Mouse (Mus musculus) frontal cortex, postnatal 10 days (tissue): ENCODE data around the gene Ezr.
A peak's percentile ranks its signal among the peaks of the same experiment; 100 is the strongest.

ENCODE experiments used
- DNase-seq, 2 experiments: peaks; one replicate each; pipeline ENCODE4 v3.0.0; 2022; ENCODE audit warnings: low spot score in 2 of 2, mixed read lengths in 1 of 2

Gene Ezr

DNA sequence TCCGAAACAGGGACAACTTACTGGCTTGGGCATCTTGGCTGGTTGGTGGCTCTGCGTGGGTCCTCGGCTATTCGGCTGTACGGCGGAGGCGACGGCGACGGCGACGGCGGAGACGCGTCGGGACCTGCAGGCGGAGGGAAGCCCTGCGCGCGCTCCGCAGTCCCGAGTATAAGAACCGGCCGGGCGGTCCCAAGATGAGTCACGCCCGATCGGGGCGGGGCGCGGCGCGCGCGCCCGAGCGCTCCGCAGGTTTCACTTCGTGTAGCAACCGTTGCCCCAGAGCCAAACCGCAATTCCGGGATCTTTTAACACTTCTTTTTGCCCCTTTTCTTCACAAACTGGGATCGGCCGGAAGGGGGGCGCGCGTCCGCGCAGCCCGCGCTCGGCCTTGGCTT is at the start of gene Ezr:
TSS of gene Ezr (minus strand) at position 174 of the 395 bp plus-strand sequence.
- peak; percentile 53 to 72 for DNase-seq

DNA sequence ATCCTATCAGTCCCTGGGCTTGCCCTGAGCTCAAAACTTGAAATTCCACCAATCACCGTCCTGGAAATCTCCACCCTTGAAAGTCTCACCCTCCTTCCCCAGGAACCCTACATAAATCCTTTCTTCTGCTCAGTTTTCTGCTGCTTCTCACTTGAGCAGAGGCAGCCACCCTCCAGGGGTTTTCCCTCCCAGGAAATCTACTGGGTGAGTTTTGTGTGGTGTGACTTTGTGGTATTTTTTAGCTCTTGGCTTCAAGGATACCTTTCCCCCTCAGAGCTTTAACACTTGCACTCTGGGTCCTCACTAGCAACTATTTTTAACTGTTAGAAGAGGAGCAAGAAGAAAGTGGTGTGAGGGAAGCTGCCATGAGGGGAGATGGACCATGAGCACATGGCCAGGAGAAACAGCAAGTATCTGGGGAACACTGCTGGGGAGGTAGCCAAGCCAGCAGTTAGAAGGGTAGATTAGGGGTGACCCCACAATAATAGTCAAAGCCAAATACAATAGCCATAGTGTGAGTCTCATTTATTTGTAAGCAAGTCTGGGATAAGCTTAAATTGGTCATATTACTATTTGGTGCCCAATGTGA is 47.5 kb upstream of the Ezr start:
- DNase-seq: no peak

DNA sequence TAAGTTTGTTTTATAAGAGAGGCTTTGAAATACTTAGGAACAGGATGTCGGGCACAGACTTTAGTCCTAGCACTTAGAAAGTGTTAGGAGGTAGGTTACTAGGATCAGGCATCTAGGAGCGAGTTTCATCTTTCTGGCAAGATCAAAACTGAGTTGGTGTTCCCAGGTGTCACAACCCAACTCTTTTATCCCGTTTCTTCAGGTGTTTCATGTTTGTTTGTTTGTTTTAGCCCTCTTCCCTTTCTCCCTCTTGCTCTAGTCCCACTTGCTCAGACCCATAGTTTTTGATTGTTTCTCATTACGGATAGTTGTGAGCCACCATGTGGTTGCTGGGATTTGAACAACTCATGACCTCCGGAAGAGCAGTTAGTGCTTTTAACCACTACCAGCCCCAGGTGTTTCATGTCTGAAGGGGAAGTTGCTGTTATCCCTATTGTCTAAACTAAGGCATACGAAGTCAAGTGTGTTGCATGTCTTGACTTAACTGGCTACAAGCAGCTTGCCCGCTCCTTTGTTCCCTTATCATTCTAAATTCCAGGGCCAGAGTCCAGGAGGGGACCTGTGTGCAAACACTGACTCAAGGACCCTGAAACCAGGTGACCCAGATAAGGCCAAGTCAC is 46.1 kb upstream of the Ezr start:
- no peak for DNase-seq

GRCm38 (mm10) chr17:6827740-6828461 is 45.3 kb upstream of the Ezr start:
- DNase-seq: peak; percentile 83 to 89

- peak in 1 of 2 experiments; percentile 46 for DNase-seq
Measured at GRCm38 (mm10) chr17:6827159-6827733, 44.7 kb upstream of the Ezr start.

DNA sequence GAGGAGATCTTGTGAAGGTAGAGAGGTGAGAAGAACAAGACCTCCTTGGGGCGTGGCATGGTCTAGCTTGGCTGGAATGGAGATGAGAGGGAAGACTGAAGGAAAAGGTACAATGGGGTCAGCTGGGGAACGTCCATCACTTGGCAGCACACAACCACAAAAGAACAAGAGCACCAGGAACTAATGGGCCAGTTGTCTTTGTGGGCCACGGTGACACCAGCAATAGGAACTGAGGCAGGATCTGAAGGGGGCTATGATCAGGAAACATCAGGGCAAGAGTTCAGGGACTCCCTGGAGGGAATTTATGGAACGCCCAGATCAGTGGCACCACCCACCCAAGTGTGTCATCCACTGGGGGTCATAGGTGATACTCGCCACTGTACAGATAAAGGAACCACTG is 34.2 kb upstream of the Ezr start:
- DNase-seq: no peak

DNA sequence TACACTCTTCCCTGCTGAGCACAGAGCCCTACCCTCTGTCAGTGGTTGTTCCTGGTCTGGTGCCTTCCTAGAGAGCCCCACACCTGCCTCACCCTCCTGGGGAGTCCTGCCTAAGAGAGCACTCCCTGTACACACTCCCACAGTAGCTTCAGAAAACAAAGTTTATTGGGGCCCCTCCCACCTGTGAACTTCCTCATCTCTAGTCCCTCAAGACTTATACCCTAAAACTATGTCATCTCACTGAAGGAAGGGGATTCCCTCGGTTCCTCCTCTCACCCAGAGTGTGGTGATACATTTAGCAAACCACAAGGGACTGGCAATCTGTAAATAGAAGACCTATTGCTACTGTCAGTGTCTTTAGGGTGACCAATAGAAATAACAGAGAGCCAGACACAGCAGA is 33.6 kb upstream of the Ezr start:
- no peak for DNase-seq

DNA sequence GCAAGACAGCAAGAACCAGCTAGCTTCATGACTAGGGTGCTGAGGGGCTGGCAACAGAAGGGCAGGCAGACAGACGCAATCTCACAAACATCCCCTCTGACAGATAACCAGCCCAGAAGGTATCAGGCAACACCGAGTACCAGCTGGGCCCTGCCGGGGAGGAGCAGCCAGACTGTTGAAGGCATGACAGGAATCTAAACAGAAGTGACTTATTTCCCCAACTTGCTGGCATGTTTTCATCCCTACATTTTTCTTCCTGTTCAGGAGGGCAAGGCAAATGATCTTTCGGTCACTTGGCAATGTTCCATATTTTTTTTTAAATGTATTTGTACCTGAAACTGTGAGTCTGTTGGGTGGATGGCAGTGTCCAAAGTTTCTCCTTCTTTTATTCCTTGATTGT is 32.1 kb upstream of the Ezr start:
- no peak for DNase-seq

- no peak for DNase-seq
Measured at GRCm38 (mm10) chr17:6812851-6813191, 30.2 kb upstream of the Ezr start.

- DNase-seq: no peak
Measured at GRCm38 (mm10) chr17:6811931-6812850, 29.6 kb upstream of the Ezr start.

GRCm38 (mm10) chr17:6809331-6809730 is 26.7 kb upstream of the Ezr start:
- DNase-seq: no peak

- DNase-seq: peak in 1 of 2 experiments; percentile 32
Measured at GRCm38 (mm10) chr17:6808521-6809165, 26.1 kb upstream of the Ezr start.

DNA sequence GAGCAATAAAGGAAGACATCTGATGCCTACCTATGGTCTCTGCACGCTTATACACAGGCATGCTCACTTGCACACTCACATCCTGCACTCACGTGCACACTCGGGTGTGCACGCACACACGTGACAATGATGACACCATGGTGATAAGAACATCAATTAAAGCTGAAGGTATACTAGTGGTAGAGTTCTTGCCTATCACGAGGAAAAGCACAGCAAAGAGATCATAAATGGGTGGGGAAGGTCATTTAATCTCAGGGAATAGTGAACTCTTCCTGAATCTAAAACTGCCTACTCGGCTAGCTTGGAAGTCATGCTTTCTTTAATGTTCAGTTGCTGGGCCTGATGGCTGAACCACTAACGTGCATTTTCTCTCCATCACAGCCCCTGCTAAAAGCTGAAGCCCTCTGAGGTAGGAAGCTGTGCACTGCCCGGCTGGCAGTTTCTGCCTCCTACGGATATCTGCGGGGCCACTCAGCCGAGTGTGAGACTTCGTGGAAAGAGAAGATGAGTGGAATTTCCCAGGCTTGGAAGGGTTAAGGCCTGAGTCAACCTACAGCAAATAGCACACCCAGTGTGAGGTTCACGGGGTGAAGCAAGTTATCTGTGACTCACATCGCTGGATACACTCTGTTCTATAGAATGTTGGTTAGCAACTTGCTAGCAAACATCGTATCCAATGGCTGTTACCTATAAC is 25.4 kb upstream of the Ezr start:
- no peak for DNase-seq

GRCm38 (mm10) chr17:6804853-6805543 is 22.4 kb upstream of the Ezr start:
- DNase-seq: no peak

GRCm38 (mm10) chr17:6804111-6804510 is 21.5 kb upstream of the Ezr start:
- no peak for DNase-seq

DNA sequence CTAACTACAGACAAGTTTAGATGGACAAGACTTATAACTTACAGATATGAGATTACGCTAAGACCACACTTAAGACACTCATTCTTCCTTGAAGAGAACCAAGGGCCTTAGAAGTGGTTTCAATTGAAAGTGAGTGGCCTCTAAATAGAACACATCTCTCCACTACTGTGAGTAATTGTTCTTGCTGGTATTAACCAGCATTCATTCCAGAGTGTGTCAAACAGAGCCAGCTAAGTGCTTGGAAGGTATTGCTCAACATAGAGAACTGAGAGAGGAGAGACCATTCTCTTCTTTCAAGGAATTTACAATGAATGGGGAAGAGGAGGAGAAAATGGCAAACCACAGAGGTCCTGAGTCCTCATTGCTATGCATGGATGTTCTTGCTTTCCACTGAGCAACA is 21.0 kb upstream of the Ezr start:
- DNase-seq: no peak

- no peak for DNase-seq
Measured at GRCm38 (mm10) chr17:6798392-6799061, 15.9 kb upstream of the Ezr start.

GRCm38 (mm10) chr17:6797471-6797870 is 14.9 kb upstream of the Ezr start:
- DNase-seq: no peak

GRCm38 (mm10) chr17:6794160-6794751 is 11.7 kb upstream of the Ezr start:
- DNase-seq: no peak
